Mouse (Mus musculus) megakaryocyte, embryonic 14.5 days (primary cell): ENCODE measurements around the gene Pfkm. TPM values are rescaled to one million over a fixed set of nuclear protein-coding genes. Genes with fewer than 3 reads are reported as not detected.

Source experiments
- H3K27me3 ChIP-seq: replicated peaks from 2 replicates; pipeline ENCODE3; 2012; ENCODE audit warnings: inconsistent platforms
- H3K36me3 ChIP-seq: replicated peaks from 2 replicates; pipeline ENCODE3; 2012; ENCODE audit warnings: low read length, inconsistent platforms, mixed read lengths
- H3K4me1 ChIP-seq: 2 replicates; pipeline ENCODE4 v1.6.1; 2012; ENCODE audit warnings: inconsistent platforms
- H3K4me3 ChIP-seq: replicated peaks from 2 replicates; pipeline ENCODE3; 2012; ENCODE audit warnings: moderate library complexity, mild to moderate bottlenecking, inconsistent platforms
- H3K9me3 ChIP-seq: 2 replicates; pipeline ENCODE4 v1.6.1; 2012; ENCODE audit warnings: inconsistent platforms
- FLI1 ChIP-seq: IDR thresholded peaks from 2 replicates; pipeline ENCODE4 v1.6.1; 2012; ENCODE audit warnings: low read length, inconsistent platforms, mixed read lengths
- GATA1 ChIP-seq: IDR thresholded peaks from 3 replicates; pipeline ENCODE4 v1.6.1; 2012; ENCODE audit warnings: mixed read lengths, low read length, inconsistent platforms, borderline replicate concordance
- polyA plus RNA-seq: library from polyadenylated mRNA; stranded (reverse); fragments of >175 nt; gene quantifications from 2 replicates; pipeline ENCODE4 v1.2.3, GENCODE M21; 2012; ENCODE audit warnings: low replicate concordance; ENCODE audit not compliant: insufficient read depth

The Pfkm gene
- polyA plus RNA-seq, 1 experiment, result 10.2 TPM

- TF ChIP-seq FLI1 (no peak), GATA1 (no peak)
- no peaks in the 10 kb centered on the region for H3K9me3 ChIP-seq
- no peak overlapping the region for H3K4me3 ChIP-seq
- H3K4me1 ChIP-seq, result peaks cover 27% of the 10 kb centered on the region; the same call in 1 of the 2 replicates
- H3K27me3 ChIP-seq, result no peaks in the 10 kb centered on the region
- H3K36me3 ChIP-seq, result peaks cover 96% of the 10 kb centered on the region
Measured at GRCm38 (mm10) chr15:98068506-98068905, 23.9 kb upstream of the Pfkm start.

DNA sequence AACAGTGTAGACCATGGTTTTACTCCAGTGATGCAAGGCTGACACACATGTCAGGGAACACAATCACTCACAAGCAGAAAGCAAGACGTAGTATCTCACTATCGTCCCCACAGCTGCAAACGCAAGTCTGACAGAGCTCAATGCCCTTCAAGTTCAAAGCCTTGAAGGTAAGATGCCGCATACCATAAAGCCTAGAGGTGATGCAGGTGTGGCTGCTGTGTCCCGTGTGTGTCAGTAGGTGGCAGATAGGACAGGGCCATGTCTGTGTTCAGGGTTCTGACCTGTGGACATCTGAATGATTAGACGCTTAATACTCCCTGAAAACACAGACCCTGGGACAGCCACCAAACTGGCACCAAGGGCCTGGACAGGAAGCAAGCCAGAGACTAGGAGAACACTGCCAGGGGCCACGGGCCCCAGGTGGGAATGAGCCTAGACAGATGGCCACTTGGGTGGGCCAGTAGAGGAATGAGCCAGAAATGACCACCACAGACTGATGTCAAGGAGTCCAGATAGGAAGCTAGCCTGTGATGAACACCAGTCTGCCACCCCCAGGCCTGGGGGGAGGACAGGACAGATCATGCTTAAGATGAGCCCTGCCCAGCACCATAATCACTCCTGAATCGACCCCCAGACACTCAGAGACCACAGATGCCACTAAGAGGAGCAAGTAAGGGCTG, 22.7 kb upstream of the Pfkm start:
- Histone ChIP-seq H3K4me1 (peaks cover 36% of the 10 kb centered on the region), H3K4me3 (no peak overlapping the region), H3K9me3 (no peaks in the 10 kb centered on the region), H3K27me3 (no peaks in the 10 kb centered on the region), H3K36me3 (peaks cover 96% of the 10 kb centered on the region)
- TF ChIP-seq GATA1 (no peak), FLI1 (no peak)

DNA sequence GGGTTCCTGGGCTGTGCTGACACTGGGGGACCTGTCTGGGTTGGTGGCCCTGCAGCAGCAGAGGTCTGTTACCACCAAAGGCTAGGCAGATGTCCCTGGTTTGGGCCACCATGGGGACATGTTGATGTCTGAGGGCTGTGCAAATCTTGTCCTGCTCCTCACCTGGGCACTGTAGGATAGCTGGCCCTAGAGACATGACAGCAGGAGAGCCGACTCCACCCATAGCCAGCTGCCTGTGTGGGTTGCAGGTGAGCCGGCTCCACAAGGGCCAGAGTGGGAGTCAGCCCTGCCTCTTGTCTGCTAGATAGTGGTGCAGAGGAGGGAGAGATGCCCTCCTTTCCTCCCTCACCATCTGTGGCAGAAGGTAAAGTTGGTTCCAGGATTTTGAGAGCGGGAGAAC, 22.0 kb upstream of the Pfkm start:
- H3K4me3 ChIP-seq, result no peak overlapping the region

GRCm38 (mm10) chr15:98074521-98074920, 17.9 kb upstream of the Pfkm start:
- TF ChIP-seq GATA1 (no peak), FLI1 (no peak)
- Histone ChIP-seq H3K4me1 (peaks cover 26% of the 10 kb centered on the region), H3K36me3 (peaks cover 98% of the 10 kb centered on the region), H3K27me3 (no peaks in the 10 kb centered on the region), H3K9me3 (no peaks in the 10 kb centered on the region), H3K4me3 (no peak overlapping the region)

More for the DNA sequence above, 22.0 kb upstream of the Pfkm start:
- TF ChIP-seq GATA1 (no peak), FLI1 (no peak)
- no peaks in the 10 kb centered on the region for H3K27me3 ChIP-seq
- peaks cover 40% of the 10 kb centered on the region for H3K4me1 ChIP-seq
- H3K36me3 ChIP-seq, result peaks cover 96% of the 10 kb centered on the region
- no peaks in the 10 kb centered on the region for H3K9me3 ChIP-seq

DNA sequence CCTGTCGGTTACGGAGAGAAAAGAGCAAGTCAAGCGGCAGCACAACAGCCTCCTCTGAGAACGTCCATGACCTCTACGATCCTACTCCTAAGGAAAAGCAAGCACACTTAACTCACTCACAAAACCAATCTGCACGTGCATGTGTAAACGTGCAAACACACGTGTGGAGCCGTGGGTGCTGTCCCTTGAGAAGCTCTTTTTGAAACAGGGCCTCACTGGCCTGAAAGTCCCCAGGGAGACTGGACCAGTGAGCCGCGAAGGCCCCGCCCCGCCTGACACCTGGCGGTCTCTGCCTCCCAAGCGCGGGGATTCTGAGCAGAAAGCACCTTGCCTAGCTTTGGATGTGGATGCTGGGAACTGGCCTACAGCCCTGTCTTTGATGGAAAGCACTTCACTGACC, 17.4 kb upstream of the Pfkm start:
- H3K4me1 ChIP-seq, result peaks cover 25% of the 10 kb centered on the region
- no peaks in the 10 kb centered on the region for H3K27me3 ChIP-seq
- H3K36me3 ChIP-seq, result peaks cover 96% of the 10 kb centered on the region
- TF ChIP-seq FLI1 (no peak), GATA1 (no peak)
- H3K4me3 ChIP-seq, result no peak overlapping the region
- no peaks in the 10 kb centered on the region for H3K9me3 ChIP-seq

- TF ChIP-seq GATA1 (no peak), FLI1 (no peak)
- no peaks in the 10 kb centered on the region for H3K9me3 ChIP-seq
- H3K4me1 ChIP-seq, result peaks cover 16% of the 10 kb centered on the region
- no peak overlapping the region for H3K4me3 ChIP-seq
- peaks cover 98% of the 10 kb centered on the region for H3K36me3 ChIP-seq
- no peaks in the 10 kb centered on the region for H3K27me3 ChIP-seq
Measured at GRCm38 (mm10) chr15:98076901-98077300, 15.5 kb upstream of the Pfkm start.

- no peaks in the 10 kb centered on the region for H3K27me3 ChIP-seq
- peak overlapping the region; percentile 80 for H3K4me3 ChIP-seq
- TF ChIP-seq FLI1 (no peak), GATA1 (no peak)
- no peaks in the 10 kb centered on the region for H3K9me3 ChIP-seq
- H3K36me3 ChIP-seq, result peaks cover 48% of the 10 kb centered on the region
- H3K4me1 ChIP-seq, result peaks cover 31% of the 10 kb centered on the region
Measured at GRCm38 (mm10) chr15:98088889-98089288, 3.5 kb upstream of the Pfkm start.

DNA sequence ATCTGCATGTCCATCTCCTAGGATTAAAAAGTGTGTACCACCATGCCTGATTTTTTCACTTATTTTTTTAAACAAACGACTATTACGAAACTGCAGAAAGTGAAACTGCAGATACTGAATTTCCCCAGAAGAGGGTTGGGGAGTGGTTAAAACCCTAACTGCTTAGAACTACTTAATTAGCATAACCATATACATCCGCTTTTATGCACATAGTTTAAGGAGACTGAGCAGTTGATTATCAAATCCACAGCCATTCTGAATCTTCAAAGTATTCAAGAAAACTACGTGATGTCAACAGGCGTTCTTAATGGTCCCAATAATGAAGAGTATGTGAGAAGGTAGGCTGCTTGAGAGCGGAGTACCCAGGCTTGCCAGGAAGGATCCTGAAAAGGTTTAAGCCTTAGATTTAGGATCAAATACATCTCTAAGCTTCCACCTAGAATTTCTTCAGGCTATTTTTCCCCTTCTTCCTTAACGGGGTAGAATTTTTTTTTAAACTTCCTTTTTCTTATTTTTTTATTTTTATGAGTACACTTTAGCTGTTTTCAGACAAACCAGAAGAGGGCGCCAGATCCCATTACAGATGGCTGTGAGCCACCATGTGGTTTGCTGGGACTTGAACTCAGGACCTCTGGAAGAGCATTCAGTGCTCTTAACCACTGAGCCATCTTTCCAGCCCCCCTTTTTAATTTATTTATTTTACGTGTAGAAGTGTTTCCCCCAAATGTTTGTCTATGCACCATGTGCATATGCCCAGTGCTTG, 2.8 kb upstream of the Pfkm start:
- no peaks in the 10 kb centered on the region for H3K9me3 ChIP-seq
- H3K4me3 ChIP-seq, result peak overlapping the region; percentile 80
- no peaks in the 10 kb centered on the region for H3K27me3 ChIP-seq
- H3K4me1 ChIP-seq, result peaks cover 31% of the 10 kb centered on the region
- no peak for TF ChIP-seq GATA1
- no peak for TF ChIP-seq FLI1
- peaks cover 41% of the 10 kb centered on the region for H3K36me3 ChIP-seq

DNA sequence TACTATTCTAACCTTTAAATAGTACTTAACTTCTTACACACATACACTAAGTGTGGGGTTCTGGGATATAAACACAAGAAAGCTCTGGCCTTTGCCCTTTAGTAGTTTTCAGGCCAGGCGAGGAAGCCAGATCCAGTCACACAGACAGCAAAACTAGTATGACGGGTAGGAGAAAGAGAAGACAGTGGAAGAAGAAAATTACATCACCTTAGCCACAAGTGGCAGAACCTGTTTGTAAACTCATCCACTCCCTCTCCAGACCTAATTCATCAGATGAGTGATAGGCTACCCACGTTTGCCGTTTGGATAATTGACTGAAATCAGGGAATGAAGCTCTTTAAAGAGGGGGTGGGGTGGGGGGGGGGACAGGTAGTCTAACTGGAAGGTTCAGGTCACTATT, 548 bp upstream of the Pfkm start:
- no peaks in the 10 kb centered on the region for H3K9me3 ChIP-seq
- H3K4me1 ChIP-seq, result peaks cover 31% of the 10 kb centered on the region
- no peaks in the 10 kb centered on the region for H3K27me3 ChIP-seq
- TF ChIP-seq FLI1 (no peak), GATA1 (no peak)
- H3K4me3 ChIP-seq, result peak overlapping the region; percentile 98
- peaks cover 22% of the 10 kb centered on the region for H3K36me3 ChIP-seq
